Mouse (Mus musculus): ENCODE measurements around the gene Shroom3.

Gene Shroom3

GRCm38 (mm10) chr5:92751488-92751887 lies 68.3 kb downstream of the Shroom3 start:
- no peak for DNase-seq (ENCODE audit: low read depth, low spot score)

- no peak for DNase-seq (ENCODE audit: low read depth, low spot score)
These were observed 72.1 kb downstream of the Shroom3 start for GRCm38 (mm10) chr5:92755241-92755775.

GRCm38 (mm10) chr5:92759156-92759745 lies 76.0 kb downstream of the Shroom3 start:
- DNase-seq (ENCODE audit: low read depth, low spot score), result no peak

- no peak for DNase-seq (ENCODE audit: low read depth, low spot score)
These were observed 77.3 kb downstream of the Shroom3 start for GRCm38 (mm10) chr5:92760542-92760941.

GRCm38 (mm10) chr5:92761615-92762353 lies 78.5 kb downstream of the Shroom3 start:
- DNase-seq (ENCODE audit: low read depth, low spot score), result no peak

GRCm38 (mm10) chr5:92762425-92762824 lies 79.2 kb downstream of the Shroom3 start:
- DNase-seq (ENCODE audit: low read depth, low spot score), result no peak

DNA sequence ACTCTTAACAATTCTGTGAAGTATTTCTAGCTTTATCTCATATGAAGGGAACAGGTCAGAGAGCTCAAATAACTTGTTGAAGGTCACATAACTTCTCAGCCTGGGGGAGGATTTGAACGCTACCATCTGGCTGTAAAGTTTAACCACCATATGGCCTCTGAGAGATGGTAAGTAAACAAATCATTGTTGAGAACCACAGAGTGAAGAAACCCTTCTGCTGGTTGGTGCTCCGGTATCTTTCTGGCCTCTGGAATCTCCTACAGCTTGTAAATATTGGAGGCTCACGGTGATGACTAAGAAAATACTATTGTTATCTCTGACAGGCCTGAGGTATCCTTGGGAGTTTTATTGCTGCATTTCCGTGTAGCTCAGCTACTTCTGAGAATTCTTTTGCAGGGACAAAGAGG lies 80.3 kb downstream of the Shroom3 start:
- DNase-seq (ENCODE audit: low read depth, low spot score), result no peak

DNA sequence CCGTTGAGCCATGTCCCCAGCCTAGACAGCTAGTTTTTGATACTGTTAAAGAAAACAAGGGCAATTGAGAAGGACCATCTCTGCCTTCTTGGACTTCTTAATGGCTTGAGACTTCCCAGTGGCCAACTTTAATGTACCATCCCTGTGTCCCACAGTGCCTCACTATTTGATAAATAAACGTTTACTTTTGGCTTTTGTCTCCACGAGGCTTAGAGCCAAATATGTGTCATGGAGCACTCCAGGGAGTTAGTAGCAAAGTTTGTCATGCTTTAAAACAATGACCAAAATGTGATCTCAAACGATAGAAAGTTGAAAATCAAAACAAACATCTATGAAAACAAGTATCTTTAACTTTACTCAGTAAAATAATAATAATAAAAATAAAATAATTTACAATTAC lies 83.1 kb downstream of the Shroom3 start:
- DNase-seq (ENCODE audit: low read depth, low spot score), result no peak

- no peak for DNase-seq (ENCODE audit: low read depth, low spot score)
These were observed 84.1 kb downstream of the Shroom3 start for GRCm38 (mm10) chr5:92767194-92767777.

GRCm38 (mm10) chr5:92767857-92768291 lies 84.6 kb downstream of the Shroom3 start:
- DNase-seq (ENCODE audit: low read depth, low spot score), result no peak

GRCm38 (mm10) chr5:92773821-92774220 lies 90.6 kb downstream of the Shroom3 start:
- DNase-seq (ENCODE audit: low read depth, low spot score), result no peak

DNA sequence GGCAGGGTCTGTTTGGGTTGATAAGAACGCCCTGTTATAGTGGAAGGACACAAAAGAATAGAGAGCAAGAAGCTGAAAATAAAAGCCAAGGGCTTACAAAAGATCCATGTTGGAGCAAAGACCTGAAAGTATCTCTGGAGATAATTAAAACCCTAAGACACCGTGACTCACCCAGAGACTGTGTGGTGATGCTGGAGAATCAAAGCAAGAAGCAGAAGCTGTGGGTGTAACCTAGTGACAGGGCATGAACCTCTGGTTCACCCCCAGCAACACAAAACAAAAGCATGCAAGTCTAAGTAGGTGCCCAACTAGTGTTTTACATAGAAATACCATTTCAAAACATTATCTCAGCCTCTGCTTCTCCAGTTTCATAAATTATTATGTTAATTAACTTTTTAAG lies 91.2 kb downstream of the Shroom3 start:
- DNase-seq (ENCODE audit: low read depth, low spot score), result no peak

- no peak for DNase-seq (ENCODE audit: low read depth, low spot score)
These were observed 91.7 kb downstream of the Shroom3 start for GRCm38 (mm10) chr5:92774893-92775292.

- DNase-seq (ENCODE audit: low read depth, low spot score), result no peak
These were observed 95.2 kb downstream of the Shroom3 start for GRCm38 (mm10) chr5:92778395-92778794.

DNA sequence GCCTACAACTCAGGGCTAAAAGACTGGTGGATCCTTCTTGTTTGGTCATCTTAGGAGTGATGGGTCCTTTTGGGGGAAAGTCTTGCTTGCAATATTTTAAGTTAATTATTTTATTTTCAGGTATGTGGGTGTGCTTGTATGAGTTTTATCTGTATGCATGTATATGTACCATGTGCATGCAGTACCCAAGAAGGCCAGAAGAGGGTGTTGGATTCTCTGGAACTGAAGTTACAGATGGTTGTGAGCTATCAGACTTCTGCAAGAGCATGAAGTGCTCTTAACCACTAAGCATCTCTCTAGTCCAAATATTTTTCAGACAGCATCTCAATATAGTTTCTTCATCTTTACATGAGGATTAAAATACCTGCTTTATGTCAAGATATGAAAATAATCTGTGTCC lies 97.8 kb downstream of the Shroom3 start:
- no peak for DNase-seq (ENCODE audit: low read depth, low spot score)

DNA sequence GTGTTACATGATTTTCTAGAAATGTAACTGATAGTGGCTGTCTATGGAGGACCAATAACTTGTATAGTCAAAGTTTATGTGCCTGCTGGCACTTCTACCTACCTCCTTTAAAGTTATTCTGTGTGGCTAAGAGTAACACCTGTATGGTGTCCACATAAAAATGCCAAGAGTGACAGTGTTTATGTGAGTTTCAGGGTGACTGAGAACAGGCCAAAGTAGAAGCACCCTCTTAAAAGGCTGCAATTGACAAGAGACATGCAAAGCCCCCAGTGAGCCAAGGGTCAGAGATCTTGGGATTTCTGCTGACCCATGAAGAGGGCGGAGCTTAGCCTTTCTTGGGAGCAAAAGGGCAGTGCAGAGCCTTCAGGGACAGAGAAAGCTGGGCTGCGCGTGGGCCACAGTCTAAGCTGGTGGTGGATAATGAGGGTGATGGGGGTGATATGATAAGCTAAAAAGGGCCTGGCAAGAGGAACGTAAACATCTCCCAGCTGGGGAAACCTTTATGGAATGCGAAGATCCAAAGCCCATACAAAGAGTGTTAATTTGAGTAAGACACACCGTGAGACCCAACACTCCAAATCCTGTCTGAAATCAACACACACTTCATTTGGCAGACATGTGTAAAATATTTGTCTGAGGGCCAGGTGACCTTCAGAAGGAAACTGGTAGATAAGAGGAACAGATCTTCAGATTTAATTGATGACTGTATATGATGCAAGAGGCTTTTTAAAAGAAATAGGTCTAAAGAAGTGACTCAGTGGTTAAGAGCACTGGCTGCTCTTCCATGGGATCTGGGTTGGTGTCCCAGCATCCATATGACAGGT lies 101.0 kb downstream of the Shroom3 start:
- DNase-seq (ENCODE audit: low read depth, low spot score), result no peak

DNA sequence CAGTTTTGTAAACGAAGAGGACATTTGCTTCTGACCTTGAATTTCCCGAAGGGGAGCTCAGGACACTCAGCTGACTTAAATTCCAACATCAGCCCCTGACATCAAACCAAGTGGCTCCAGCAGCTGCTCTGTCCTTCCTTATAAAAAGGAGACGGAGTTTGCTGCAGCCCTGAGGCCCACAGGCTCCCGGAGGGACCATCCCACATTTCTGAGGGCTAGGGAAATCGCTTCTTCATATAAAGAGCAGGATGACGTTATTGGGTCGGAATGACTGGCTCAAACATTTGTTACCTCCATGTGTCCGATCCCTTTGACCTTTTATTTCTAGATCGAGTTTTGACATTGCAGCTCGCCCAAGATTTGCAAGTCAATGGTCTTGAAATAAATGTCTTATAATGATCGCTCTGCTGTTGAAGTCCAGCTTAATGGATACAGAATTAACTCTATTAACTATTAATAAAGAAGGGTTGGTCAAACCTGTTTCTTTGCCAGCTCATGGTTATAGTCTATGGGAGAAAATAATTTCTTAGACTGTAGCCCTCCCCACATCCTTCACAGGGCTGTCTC lies 102.7 kb downstream of the Shroom3 start:
- no peak for DNase-seq (ENCODE audit: low read depth, low spot score)

GRCm38 (mm10) chr5:92788990-92789389 lies 105.8 kb downstream of the Shroom3 start:
- no peak for DNase-seq (ENCODE audit: low read depth, low spot score)

- DNase-seq (ENCODE audit: low read depth, low spot score), result no peak
These were observed 113.1 kb downstream of the Shroom3 start for GRCm38 (mm10) chr5:92796089-92796990.

DNA sequence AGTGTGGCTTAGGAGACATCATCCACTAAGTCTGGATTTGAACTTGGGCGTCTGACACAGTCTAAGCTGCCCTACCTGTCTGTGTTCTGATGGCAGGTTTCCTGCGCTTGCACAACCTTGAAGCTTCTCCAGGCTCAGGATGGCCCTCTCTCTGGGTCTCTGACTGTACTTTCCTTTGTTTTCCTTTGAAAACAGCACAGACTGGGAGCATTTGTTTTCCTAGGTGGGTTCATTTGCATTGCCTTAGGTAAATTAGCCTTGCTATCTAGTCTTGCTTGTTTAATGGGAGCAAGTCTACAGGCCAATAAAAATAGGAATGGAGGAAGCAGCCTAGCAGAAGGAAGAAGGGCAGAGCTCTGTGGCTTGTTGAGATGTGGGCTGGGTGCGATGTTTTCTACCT lies 114.7 kb downstream of the Shroom3 start:
- DNase-seq (ENCODE audit: low read depth, low spot score), result no peak

All from retina, postnatal 7 days (tissue).